Mouse (Mus musculus): ENCODE data around the gene Pla2g2f. TPM values are rescaled to one million over a fixed set of nuclear protein-coding genes. Genes with fewer than 3 reads are reported as not detected.

Pla2g2f gene
- polyA plus RNA-seq, 1 experiment = not detected

DNA sequence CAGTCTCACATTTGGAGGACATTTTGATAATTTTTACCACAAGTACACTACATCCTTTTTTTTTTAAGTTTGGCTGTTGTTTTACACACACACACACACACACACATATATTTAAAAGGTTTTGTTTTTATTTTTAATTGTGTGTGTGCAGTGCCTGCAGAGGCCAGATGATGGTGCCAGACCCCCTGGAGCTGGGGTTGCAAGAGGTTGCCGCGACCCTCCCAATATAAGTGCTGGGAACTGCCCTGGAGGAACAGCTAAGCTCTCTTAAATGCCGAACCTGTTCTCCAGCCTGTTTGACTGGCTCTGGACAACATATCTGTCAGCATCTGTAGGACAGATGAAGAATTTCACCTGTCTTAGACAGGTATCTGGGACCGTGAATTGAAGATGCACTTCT lies 53.3 kb downstream of the Pla2g2f start:
- TF ChIP-seq SRF (IDR thresholded peaks at IDR 0.05; ENCODE audit: control insufficient read depth, insufficient read length, low read depth) (no peak), MYOG (IDR thresholded peaks at IDR 0.05; ENCODE audit: control insufficient read depth in 1 of 3, insufficient read depth in 1 of 3, insufficient read length in 2 of 3, low read depth in 2 of 3) (no peak), CEBPB (IDR thresholded peaks at IDR 0.05; ENCODE audit: insufficient read depth, poor library complexity, severe bottlenecking) (no peak), TCF12 (IDR thresholded peaks at IDR 0.05; ENCODE audit: insufficient read depth, poor library complexity, severe bottlenecking) (no peak), E2F4 (IDR thresholded peaks at IDR 0.05; ENCODE audit: insufficient read depth) (no peak), POLR2AphosphoS2 (IDR thresholded peaks at IDR 0.05; ENCODE audit: insufficient read length, low read depth) (no peak), MYOD1 (IDR thresholded peaks at IDR 0.05; ENCODE audit: control insufficient read depth in 1 of 3, insufficient read length in 2 of 3, low read depth in 2 of 3) (no peak), MAX (IDR thresholded peaks at IDR 0.05; ENCODE audit: low read depth) (no peak), USF1 (IDR thresholded peaks at IDR 0.05; ENCODE audit: low read depth) (no peak), POLR2A (IDR thresholded peaks at IDR 0.05; ENCODE audit: insufficient read length, low read depth) (no peak), REST (IDR thresholded peaks at IDR 0.05; ENCODE audit: insufficient read depth, insufficient read length) (no peak), TCF3 (IDR thresholded peaks at IDR 0.05; ENCODE audit: insufficient read length, low read depth) (no peak)
- Histone ChIP-seq H3K4me3 (no peak overlapping the region), H3K36me3 (ENCODE audit: control insufficient read depth, insufficient read depth) (no peaks in the 10 kb centered on the region), H3ac (ENCODE audit: control insufficient read depth, insufficient read length) (no peak overlapping the region), H3K79me2 (ENCODE audit: control insufficient read depth, insufficient read depth) (no peaks in the 10 kb centered on the region), H3K4me2 (ENCODE audit: low read depth) (no peak overlapping the region), H3K27me3 (ENCODE audit: control insufficient read depth, insufficient read depth, insufficient read length) (peaks cover 8% of the 10 kb centered on the region)

DNA sequence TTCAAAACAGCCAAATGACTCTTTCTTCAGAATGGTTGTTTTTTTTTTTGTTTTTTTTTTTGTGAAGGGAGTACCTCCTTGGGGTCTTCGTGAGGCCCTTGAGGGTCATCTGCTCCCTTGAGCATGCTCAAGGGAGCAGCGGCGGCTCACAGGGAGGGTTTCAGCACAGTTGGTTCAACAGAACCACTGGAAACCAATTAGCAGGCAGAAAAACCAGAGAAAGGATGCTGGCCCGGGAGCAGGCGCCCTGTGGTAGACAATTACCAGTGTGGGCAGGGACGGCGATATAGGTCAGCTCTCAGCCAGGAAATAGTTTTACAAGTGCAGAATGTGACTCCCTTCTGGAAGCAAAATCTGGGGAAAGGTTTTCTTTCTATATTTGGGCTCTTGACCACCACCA lies 53.8 kb downstream of the Pla2g2f start:
- Histone ChIP-seq H3ac (ENCODE audit: control insufficient read depth, insufficient read length) (no peak overlapping the region), H3K4me2 (ENCODE audit: low read depth) (no peak overlapping the region), H3K36me3 (ENCODE audit: control insufficient read depth, insufficient read depth) (no peaks in the 10 kb centered on the region), H3K4me3 (no peak overlapping the region), H3K79me2 (ENCODE audit: control insufficient read depth, insufficient read depth) (no peaks in the 10 kb centered on the region), H3K27me3 (ENCODE audit: control insufficient read depth, insufficient read depth, insufficient read length) (peaks cover 8% of the 10 kb centered on the region)
- no peak for TF ChIP-seq USF1 (IDR thresholded peaks at IDR 0.05; ENCODE audit: low read depth)
- no peak for TF ChIP-seq MYOG (IDR thresholded peaks at IDR 0.05; ENCODE audit: control insufficient read depth in 1 of 3, insufficient read depth in 1 of 3, insufficient read length in 2 of 3, low read depth in 2 of 3)
- TF ChIP-seq CEBPB (IDR thresholded peaks at IDR 0.05; ENCODE audit: insufficient read depth, poor library complexity, severe bottlenecking) = no peak
- TF ChIP-seq SRF (IDR thresholded peaks at IDR 0.05; ENCODE audit: control insufficient read depth, insufficient read length, low read depth) = no peak
- TF ChIP-seq MAX (IDR thresholded peaks at IDR 0.05; ENCODE audit: low read depth) = no peak
- TF ChIP-seq E2F4 (IDR thresholded peaks at IDR 0.05; ENCODE audit: insufficient read depth) = no peak
- TF ChIP-seq REST (IDR thresholded peaks at IDR 0.05; ENCODE audit: insufficient read depth, insufficient read length) = no peak
- TF ChIP-seq TCF12 (IDR thresholded peaks at IDR 0.05; ENCODE audit: insufficient read depth, poor library complexity, severe bottlenecking) = no peak
- no peak for TF ChIP-seq MYOD1 (IDR thresholded peaks at IDR 0.05; ENCODE audit: control insufficient read depth in 1 of 3, insufficient read length in 2 of 3, low read depth in 2 of 3)
- no peak for TF ChIP-seq TCF3 (IDR thresholded peaks at IDR 0.05; ENCODE audit: insufficient read length, low read depth)
- no peak for TF ChIP-seq POLR2AphosphoS2 (IDR thresholded peaks at IDR 0.05; ENCODE audit: insufficient read length, low read depth)
- TF ChIP-seq POLR2A (IDR thresholded peaks at IDR 0.05; ENCODE audit: insufficient read length, low read depth) = no peak

DNA sequence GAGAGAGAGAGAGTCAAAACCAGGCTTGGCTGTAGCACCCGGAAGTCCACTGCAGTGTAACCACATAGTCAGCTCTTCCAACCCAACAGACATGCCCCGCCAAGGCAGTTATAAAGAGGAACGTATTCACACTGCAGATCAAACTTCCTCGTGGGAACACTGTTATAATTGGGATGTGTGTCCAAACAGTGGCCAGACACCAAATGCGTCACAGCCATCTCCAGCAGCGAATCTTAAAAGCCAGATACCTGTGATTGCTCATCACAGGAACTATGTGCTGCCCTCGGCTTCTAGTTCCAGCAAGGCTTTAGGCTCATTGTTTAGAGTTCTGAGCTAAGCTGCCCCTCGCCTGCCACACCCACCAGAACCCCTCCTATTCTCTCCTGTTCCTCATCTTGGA lies 54.9 kb downstream of the Pla2g2f start:
- Histone ChIP-seq H3K4me2 (ENCODE audit: low read depth) (no peak overlapping the region), H3K79me2 (ENCODE audit: control insufficient read depth, insufficient read depth) (no peaks in the 10 kb centered on the region), H3K36me3 (ENCODE audit: control insufficient read depth, insufficient read depth) (no peaks in the 10 kb centered on the region), H3K27me3 (ENCODE audit: control insufficient read depth, insufficient read depth, insufficient read length) (peaks cover 8% of the 10 kb centered on the region), H3ac (ENCODE audit: control insufficient read depth, insufficient read length) (no peak overlapping the region), H3K4me3 (no peak overlapping the region)
- no peak for TF ChIP-seq REST (IDR thresholded peaks at IDR 0.05; ENCODE audit: insufficient read depth, insufficient read length)

DNA sequence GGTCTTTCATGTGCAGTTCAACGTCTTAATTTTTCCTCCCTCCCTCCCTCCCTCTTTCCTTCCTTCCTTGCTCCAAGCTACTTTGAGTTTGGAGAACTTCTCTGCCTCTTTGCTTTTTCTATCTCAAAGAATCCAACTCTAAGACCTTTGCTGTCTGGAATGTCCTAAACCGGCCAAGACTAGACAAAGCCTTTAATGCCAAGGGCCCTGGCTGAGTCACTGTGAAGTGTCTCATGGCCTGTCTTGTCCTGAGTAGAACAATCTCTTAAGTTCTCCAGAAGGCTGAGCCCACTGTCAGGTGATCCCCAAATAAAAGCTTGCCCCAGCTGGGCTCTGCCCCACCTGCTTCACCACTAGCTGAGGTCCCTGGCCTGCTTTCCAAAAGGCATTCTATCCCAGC lies 55.4 kb downstream of the Pla2g2f start:
- Histone ChIP-seq H3K36me3 (ENCODE audit: control insufficient read depth, insufficient read depth) (no peaks in the 10 kb centered on the region), H3K4me2 (ENCODE audit: low read depth) (no peak overlapping the region), H3K79me2 (ENCODE audit: control insufficient read depth, insufficient read depth) (no peaks in the 10 kb centered on the region), H3K27me3 (ENCODE audit: control insufficient read depth, insufficient read depth, insufficient read length) (peaks cover 8% of the 10 kb centered on the region), H3K4me3 (no peak overlapping the region), H3ac (ENCODE audit: control insufficient read depth, insufficient read length) (no peak overlapping the region)
- TF ChIP-seq E2F4 (IDR thresholded peaks at IDR 0.05; ENCODE audit: insufficient read depth) = no peak
- no peak for TF ChIP-seq TCF3 (IDR thresholded peaks at IDR 0.05; ENCODE audit: insufficient read length, low read depth)
- no peak for TF ChIP-seq USF1 (IDR thresholded peaks at IDR 0.05; ENCODE audit: low read depth)
- no peak for TF ChIP-seq REST (IDR thresholded peaks at IDR 0.05; ENCODE audit: insufficient read depth, insufficient read length)
- TF ChIP-seq MAX (IDR thresholded peaks at IDR 0.05; ENCODE audit: low read depth) = no peak
- TF ChIP-seq POLR2AphosphoS2 (IDR thresholded peaks at IDR 0.05; ENCODE audit: insufficient read length, low read depth) = no peak
- no peak for TF ChIP-seq SRF (IDR thresholded peaks at IDR 0.05; ENCODE audit: control insufficient read depth, insufficient read length, low read depth)
- no peak for TF ChIP-seq TCF12 (IDR thresholded peaks at IDR 0.05; ENCODE audit: insufficient read depth, poor library complexity, severe bottlenecking)
- no peak for TF ChIP-seq CEBPB (IDR thresholded peaks at IDR 0.05; ENCODE audit: insufficient read depth, poor library complexity, severe bottlenecking)
- no peak for TF ChIP-seq POLR2A (IDR thresholded peaks at IDR 0.05; ENCODE audit: insufficient read length, low read depth)
- TF ChIP-seq MYOG (IDR thresholded peaks at IDR 0.05; ENCODE audit: control insufficient read depth in 1 of 3, insufficient read depth in 1 of 3, insufficient read length in 2 of 3, low read depth in 2 of 3) = no peak
- no peak for TF ChIP-seq MYOD1 (IDR thresholded peaks at IDR 0.05; ENCODE audit: control insufficient read depth in 1 of 3, insufficient read length in 2 of 3, low read depth in 2 of 3)

DNA sequence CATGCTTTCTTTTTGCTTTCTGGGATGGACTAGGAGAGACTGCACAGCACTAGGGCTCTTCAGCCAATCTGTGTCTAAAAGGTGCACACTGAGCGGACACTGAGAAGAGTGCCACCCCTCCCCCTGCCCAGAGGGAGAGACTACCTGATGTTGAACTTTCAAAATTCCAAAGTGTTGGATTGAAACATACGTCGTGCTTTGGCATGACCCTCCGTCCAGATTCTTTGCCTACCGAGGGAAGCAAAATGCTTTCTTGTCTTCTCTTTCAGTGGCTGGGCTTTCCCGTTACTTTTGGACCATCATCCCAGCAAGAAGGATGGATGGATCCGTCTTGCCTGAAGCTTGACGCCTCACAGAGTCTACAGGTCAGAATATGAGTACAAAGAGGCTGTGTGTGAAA lies 56.3 kb downstream of the Pla2g2f start:
- Histone ChIP-seq H3K27me3 (ENCODE audit: control insufficient read depth, insufficient read depth, insufficient read length) (peaks cover 8% of the 10 kb centered on the region), H3K36me3 (ENCODE audit: control insufficient read depth, insufficient read depth) (no peaks in the 10 kb centered on the region), H3ac (ENCODE audit: control insufficient read depth, insufficient read length) (no peak overlapping the region), H3K4me2 (ENCODE audit: low read depth) (no peak overlapping the region), H3K4me3 (no peak overlapping the region), H3K79me2 (ENCODE audit: control insufficient read depth, insufficient read depth) (no peaks in the 10 kb centered on the region)
- TF ChIP-seq MAX (IDR thresholded peaks at IDR 0.05; ENCODE audit: low read depth) (no peak), SRF (IDR thresholded peaks at IDR 0.05; ENCODE audit: control insufficient read depth, insufficient read length, low read depth) (no peak), POLR2AphosphoS2 (IDR thresholded peaks at IDR 0.05; ENCODE audit: insufficient read length, low read depth) (no peak), REST (IDR thresholded peaks at IDR 0.05; ENCODE audit: insufficient read depth, insufficient read length) (no peak), CEBPB (IDR thresholded peaks at IDR 0.05; ENCODE audit: insufficient read depth, poor library complexity, severe bottlenecking) (no peak), TCF12 (IDR thresholded peaks at IDR 0.05; ENCODE audit: insufficient read depth, poor library complexity, severe bottlenecking) (no peak), TCF3 (IDR thresholded peaks at IDR 0.05; ENCODE audit: insufficient read length, low read depth) (no peak), E2F4 (IDR thresholded peaks at IDR 0.05; ENCODE audit: insufficient read depth) (no peak), USF1 (IDR thresholded peaks at IDR 0.05; ENCODE audit: low read depth) (no peak), POLR2A (IDR thresholded peaks at IDR 0.05; ENCODE audit: insufficient read length, low read depth) (no peak), MYOG (IDR thresholded peaks at IDR 0.05; ENCODE audit: control insufficient read depth in 1 of 3, insufficient read depth in 1 of 3, insufficient read length in 2 of 3, low read depth in 2 of 3) (no peak), MYOD1 (IDR thresholded peaks at IDR 0.05; ENCODE audit: control insufficient read depth in 1 of 3, insufficient read length in 2 of 3, low read depth in 2 of 3) (no peak)
